8 mouse cellular contexts compared by ENCODE assay signal in genomic region chr1:189921568-189921817, GRCm38 (mm10). TPM values are rescaled to one million over a fixed set of nuclear protein-coding genes. Genes with fewer than 3 reads are reported as not detected.
A peak's percentile ranks its signal among the peaks of the same experiment; 100 is the strongest.
DNase-seq lines count a peak whose midpoint lies in the region; ATAC-seq and TF ChIP-seq lines count a peak whose summit lies in the region.

No protein-coding gene starts in this region.

- H3K4me1 ChIP-seq in embryonic facial prominence, embryonic 10.5 days: peaks cover 59% of the 10 kb centered on the region
- peaks cover 12% of the 10 kb centered on the region; the same call in 1 of the 2 replicates for H3K4me1 ChIP-seq in intestine, embryonic 14.5 days (replicated peaks; ENCODE audit: control insufficient read depth, insufficient read depth, low read length)
- peaks cover 19% of the 10 kb centered on the region for H3K4me1 ChIP-seq in neural tube, embryonic 11.5 days (ENCODE audit: control insufficient read depth, insufficient read depth, low read length)

- H3K36me3 ChIP-seq in embryonic facial prominence, embryonic 10.5 days (replicated peaks): no peaks in the 10 kb centered on the region
- H3K36me3 ChIP-seq in intestine, embryonic 14.5 days (ENCODE audit: control insufficient read depth, insufficient read depth, low read length): no peaks in the 10 kb centered on the region
- no peaks in the 10 kb centered on the region for H3K36me3 ChIP-seq in neural tube, embryonic 11.5 days (ENCODE audit: control insufficient read depth, insufficient read depth, low read length)

- H3K9ac ChIP-seq in intestine, embryonic 14.5 days (ENCODE audit: low read length): peak overlapping the region; percentile 87
- peak overlapping the region; percentile 86 for H3K9ac ChIP-seq in neural tube, embryonic 11.5 days (ENCODE audit: low read length)

- TF ChIP-seq CTCF in layer of hippocampus, adult 2 months (conservative IDR thresholded peaks at IDR 0.05): no peak

- H3K27ac ChIP-seq in layer of hippocampus, adult 2 months: peak overlapping the region; percentile 90
- H3K27ac ChIP-seq in embryonic facial prominence, embryonic 10.5 days (replicated peaks): peak overlapping the region; percentile 95
- H3K27ac ChIP-seq in intestine, embryonic 14.5 days (ENCODE audit: low read depth): peak overlapping the region; percentile 69; the same call in 1 of the 2 replicates
- no peak overlapping the region for H3K27ac ChIP-seq in neural tube, embryonic 11.5 days (ENCODE audit: low read depth, low read length)

- peaks cover 45% of the 10 kb centered on the region for H3K27me3 ChIP-seq in embryonic facial prominence, embryonic 10.5 days (replicated peaks; ENCODE audit: low read depth, poor library complexity, severe bottlenecking)
- H3K27me3 ChIP-seq in intestine, embryonic 14.5 days (replicated peaks; ENCODE audit: control insufficient read depth, insufficient read depth, low read length): no peaks in the 10 kb centered on the region
- 0 out of 2 replicates have a peak, but pooled peaks cover 2% of the 10 kb centered on the region for H3K27me3 ChIP-seq in neural tube, embryonic 11.5 days (ENCODE audit: control insufficient read depth, insufficient read depth, low read length)

- H3K4me2 ChIP-seq in intestine, embryonic 14.5 days (ENCODE audit: low read length): peak overlapping the region; percentile 88
- peak overlapping the region; percentile 94 for H3K4me2 ChIP-seq in neural tube, embryonic 11.5 days (ENCODE audit: low read depth)

- ATAC-seq in intestine, embryonic 14.5 days (replicated peaks; ENCODE audit: low FRiP score, low TSS enrichment, low read depth): no peak; the same call in 1 of the 2 replicates
- ATAC-seq in neural tube, embryonic 11.5 days (ENCODE audit: insufficient read depth, low FRiP score, low TSS enrichment): no peak

- no peaks in the 10 kb centered on the region for H3K9me3 ChIP-seq in embryonic facial prominence, embryonic 10.5 days
- H3K9me3 ChIP-seq in intestine, embryonic 14.5 days (ENCODE audit: control insufficient read depth, low read length): no peaks in the 10 kb centered on the region
- no peaks in the 10 kb centered on the region for H3K9me3 ChIP-seq in neural tube, embryonic 11.5 days (ENCODE audit: control insufficient read depth, low read length)

- peak overlapping the region; percentile 80 for H3K4me3 ChIP-seq in layer of hippocampus, adult 2 months
- peak overlapping the region; percentile 89 for H3K4me3 ChIP-seq in embryonic facial prominence, embryonic 10.5 days
- H3K4me3 ChIP-seq in intestine, embryonic 14.5 days (ENCODE audit: low read depth, low read length): peak overlapping the region; percentile 89
- H3K4me3 ChIP-seq in neural tube, embryonic 11.5 days (ENCODE audit: low read depth, low read length): peak overlapping the region; percentile 84

- no peak for DNase-seq in layer of hippocampus, adult 2 months (ENCODE audit: low spot score in 2 of 2)
- no peak for DNase-seq in layer of hippocampus, postnatal 10 days (ENCODE audit: low spot score in 2 of 2)
- no peak for DNase-seq in embryonic facial prominence, embryonic 10.5 days (ENCODE audit: low spot score)
- no peak for DNase-seq in intestine, embryonic 14.5 days (ENCODE audit: low spot score)
- no peak for DNase-seq in neural tube, embryonic 11.5 days (ENCODE audit: low spot score)
- DNase-seq in adrenal gland, postnatal 36 days: no peak
- no peak for DNase-seq in right cerebral cortex, postnatal 25 days
- DNase-seq in urinary bladder, postnatal 10 days (ENCODE audit: low spot score): no peak

- 6% methylated on average over 4 of the region's 4 CpGs for WGBS in embryonic facial prominence, embryonic 10.5 days
- WGBS in intestine, embryonic 14.5 days: 0% methylated on average over 4 of the region's 4 CpGs
- 3% methylated on average over 4 of the region's 4 CpGs for WGBS in neural tube, embryonic 11.5 days

RNA-seq across cellular contexts. Expression of gene Smyd2, which starts 0.7 kb away (rescaled TPM):
- 10 to 100 TPM; 75.9 to 79.1 TPM for total RNA-seq in layer of hippocampus, adult 2 months (2021)
- 10 to 100 TPM; 98.7 to 99.2 TPM for total RNA-seq in layer of hippocampus, postnatal 10 days (2021)
- polyA plus RNA-seq in embryonic facial prominence, embryonic 10.5 days (2016; fragmentation: Nextera tagmentation; extraction: Ambion mirVana): 78.5 and 84.3 TPM in 2 replicates
- polyA plus RNA-seq in intestine, embryonic 14.5 days (2014; fragmentation: Nextera tagmentation; extraction: Ambion mirVana): 124 and 127 TPM in 2 replicates
- 64.1 and 64.8 TPM in 2 replicates for polyA plus RNA-seq in neural tube, embryonic 11.5 days (2014; fragmentation: Nextera tagmentation; extraction: Ambion mirVana)
- total RNA-seq in adrenal gland, postnatal 36 days (2021): 10 to 100 TPM; 76.7 to 81.8 TPM
